Mouse (Mus musculus) retina, adult 2 months (tissue): ENCODE measurements around the gene Ofcc1.

Source experiments
- DNase-seq: peaks from one replicate; pipeline ENCODE4 v3.0.0-alpha.2; 2012; ENCODE audit warnings: low read depth, low spot score

The Ofcc1 gene

GRCm38 (mm10) chr13:40243821-40244220 is 117.4 kb downstream of the Ofcc1 start:
- DNase-seq, result no peak

- DNase-seq, result no peak
Observed at GRCm38 (mm10) chr13:40236356-40236755, 124.9 kb downstream of the Ofcc1 start.

GRCm38 (mm10) chr13:40208314-40208713 is 152.9 kb downstream of the Ofcc1 start:
- DNase-seq, result no peak

- no peak for DNase-seq
Observed at GRCm38 (mm10) chr13:40181786-40182185, 179.5 kb downstream of the Ofcc1 start.

- DNase-seq, result no peak
Observed at GRCm38 (mm10) chr13:40171775-40172174, 189.5 kb downstream of the Ofcc1 start.

GRCm38 (mm10) chr13:40167871-40168270 is 193.4 kb downstream of the Ofcc1 start:
- DNase-seq, result no peak

- no peak for DNase-seq
Observed at GRCm38 (mm10) chr13:40155466-40155865, 205.8 kb downstream of the Ofcc1 start.

GRCm38 (mm10) chr13:40139906-40140305 is 221.3 kb downstream of the Ofcc1 start:
- no peak for DNase-seq

- no peak for DNase-seq
Observed at GRCm38 (mm10) chr13:40136096-40136495, 225.2 kb downstream of the Ofcc1 start.

GRCm38 (mm10) chr13:40135670-40136069 is 225.6 kb downstream of the Ofcc1 start:
- DNase-seq, result no peak

- DNase-seq, result no peak
Observed at GRCm38 (mm10) chr13:40123868-40124267, 237.4 kb downstream of the Ofcc1 start.

- no peak for DNase-seq
Observed at GRCm38 (mm10) chr13:40112336-40112735, 248.9 kb downstream of the Ofcc1 start.

GRCm38 (mm10) chr13:40076236-40076635 is 285.0 kb downstream of the Ofcc1 start:
- DNase-seq, result no peak

GRCm38 (mm10) chr13:40074850-40075416 is 286.3 kb downstream of the Ofcc1 start:
- DNase-seq, result no peak

GRCm38 (mm10) chr13:40070004-40070403 is 291.2 kb downstream of the Ofcc1 start:
- no peak for DNase-seq

GRCm38 (mm10) chr13:40061281-40061680 is 300.0 kb downstream of the Ofcc1 start:
- no peak for DNase-seq

GRCm38 (mm10) chr13:40037881-40038280 is 323.4 kb downstream of the Ofcc1 start:
- DNase-seq, result no peak

GRCm38 (mm10) chr13:40036981-40037765 is 324.1 kb downstream of the Ofcc1 start:
- no peak for DNase-seq

GRCm38 (mm10) chr13:40029426-40029825 is 331.8 kb downstream of the Ofcc1 start:
- no peak for DNase-seq

GRCm38 (mm10) chr13:40028827-40029226 is 332.4 kb downstream of the Ofcc1 start:
- no peak for DNase-seq

- DNase-seq, result no peak
Observed at GRCm38 (mm10) chr13:40025816-40026215, 335.4 kb downstream of the Ofcc1 start.

- no peak for DNase-seq
Observed at GRCm38 (mm10) chr13:40023201-40023777, 338.0 kb downstream of the Ofcc1 start.

GRCm38 (mm10) chr13:40022609-40023008 is 338.6 kb downstream of the Ofcc1 start:
- DNase-seq, result no peak
